Mouse (Mus musculus) heart, embryonic 10.5 days (tissue): ENCODE measurements around the gene Abca3. TPM values are rescaled to one million over a fixed set of nuclear protein-coding genes. Genes with fewer than 3 reads are reported as not detected.

Experiments
- DNase-seq: peaks from one replicate; pipeline ENCODE4 v3.0.0-alpha.2; 2017; ENCODE audit warnings: low spot score
- H3K27ac ChIP-seq: fragments of 300-500 bp; sonication (generic); 2 replicates; pipeline ENCODE4 v1.5.1; 2016; ENCODE audit warnings: mild to moderate bottlenecking
- H3K27me3 ChIP-seq: fragments of 300-500 bp; sonication (generic); 2 replicates; pipeline ENCODE4 v1.6.1; 2016; ENCODE audit warnings: mild to moderate bottlenecking; ENCODE audit not compliant: poor library complexity, insufficient read depth, severe bottlenecking
- H3K36me3 ChIP-seq: fragments of 300-500 bp; sonication (generic); 2 replicates; pipeline ENCODE4 v1.6.1; 2016; ENCODE audit warnings: mild to moderate bottlenecking, moderate library complexity
- H3K4me1 ChIP-seq: fragments of 300-500 bp; sonication (generic); 2 replicates; pipeline ENCODE4 v1.6.1; 2016; ENCODE audit warnings: mild to moderate bottlenecking
- H3K4me3 ChIP-seq: fragments of 300-500 bp; sonication (generic); 2 replicates; pipeline ENCODE4 v1.5.1; 2016; ENCODE audit warnings: mild to moderate bottlenecking, moderate library complexity
- H3K9me3 ChIP-seq: fragments of 300-500 bp; sonication (generic); 2 replicates; pipeline ENCODE4 v1.6.1; 2016; ENCODE audit warnings: mild to moderate bottlenecking, moderate library complexity
- WGBS: fragments of 180-500 bp; shearing (Covaris S2); methylation state at CpG from one replicate; pipeline ENCODE4 v1.1.7; 2016; 5-methylcytosine and 5-hydroxymethylcytosine counted together
- polyA plus RNA-seq: library from polyadenylated mRNA; unstranded; fragments of >200 nt; fragmentation: Nextera tagmentation; extraction: Ambion mirVana; gene quantifications from 2 replicates; pipeline ENCODE4 v1.2.1, GENCODE M21; 2016

Gene Abca3
- polyA plus RNA-seq, 1 experiment from 2014 or later = 7.2 TPM

GRCm38 (mm10) chr17:24426471-24427169 lies 74.9 kb downstream of the Abca3 start, which contains the start of gene Eci1:
Gene Eci1, plus strand, starts transcription at chr17:24426641.
- Histone ChIP-seq H3K27me3 (no peaks in the 10 kb centered on the region), H3K4me1 (peaks cover 31% of the 10 kb centered on the region), H3K4me3 (peak within 1 kb of the TSS; percentile 89), H3K9me3 (no peaks in the 10 kb centered on the region), H3K36me3 (peaks cover 49% of the 10 kb centered on the region), H3K27ac (peak within 1 kb of the TSS; percentile 100)
- under 1% methylated on average over 48 of the region's 48 CpGs for WGBS
- peak; percentile 98 for DNase-seq

- Histone ChIP-seq H3K4me3 (peak overlapping the region; percentile 89), H3K9me3 (no peaks in the 10 kb centered on the region), H3K36me3 (peaks cover 48% of the 10 kb centered on the region), H3K27me3 (no peaks in the 10 kb centered on the region), H3K27ac (peak overlapping the region; percentile 100), H3K4me1 (peaks cover 34% of the 10 kb centered on the region)
- 3% methylated on average over 8 of the region's 8 CpGs for WGBS
- no peak for DNase-seq
Observed at GRCm38 (mm10) chr17:24427170-24427557, 75.4 kb downstream of the Abca3 start.

- H3K36me3 ChIP-seq = peaks cover 42% of the 10 kb centered on the region
- no peak for DNase-seq
- H3K9me3 ChIP-seq = no peaks in the 10 kb centered on the region
- H3K27ac ChIP-seq = peak overlapping the region; percentile 87
- H3K27me3 ChIP-seq = no peaks in the 10 kb centered on the region
- peak overlapping the region; percentile 10; the same call in 1 of the 2 replicates for H3K4me3 ChIP-seq
- 67% methylated on average over 14 of the region's 14 CpGs for WGBS
- H3K4me1 ChIP-seq = peaks cover 34% of the 10 kb centered on the region
Observed at GRCm38 (mm10) chr17:24429201-24429983, 77.6 kb downstream of the Abca3 start.

DNA sequence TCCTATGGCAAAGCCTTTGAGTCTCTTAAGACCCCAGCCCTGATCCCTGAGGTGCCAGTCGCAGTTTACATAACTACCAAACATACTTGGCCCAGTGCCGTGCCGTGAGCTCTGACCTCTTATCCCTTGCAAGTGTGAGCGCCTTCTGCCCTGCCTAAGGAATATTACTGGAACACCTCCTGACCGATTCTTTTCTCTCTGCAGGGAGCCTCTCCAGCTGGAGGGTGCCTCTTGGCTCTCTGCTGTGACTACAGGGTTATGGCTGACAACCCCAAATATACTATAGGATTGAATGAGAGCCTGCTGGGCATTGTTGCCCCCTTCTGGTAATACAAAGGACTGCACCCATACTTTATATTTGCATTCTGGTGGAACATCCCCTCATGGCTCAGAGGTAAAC lies 85.3 kb downstream of the Abca3 start:
- H3K4me1 ChIP-seq = no peaks in the 10 kb centered on the region
- H3K4me3 ChIP-seq = no peak overlapping the region
- no peaks in the 10 kb centered on the region for H3K27me3 ChIP-seq
- H3K9me3 ChIP-seq = no peaks in the 10 kb centered on the region
- 79% methylated on average over 5 of the region's 5 CpGs for WGBS
- peaks cover 91% of the 10 kb centered on the region for H3K36me3 ChIP-seq
- no peak overlapping the region for H3K27ac ChIP-seq
- no peak for DNase-seq

DNA sequence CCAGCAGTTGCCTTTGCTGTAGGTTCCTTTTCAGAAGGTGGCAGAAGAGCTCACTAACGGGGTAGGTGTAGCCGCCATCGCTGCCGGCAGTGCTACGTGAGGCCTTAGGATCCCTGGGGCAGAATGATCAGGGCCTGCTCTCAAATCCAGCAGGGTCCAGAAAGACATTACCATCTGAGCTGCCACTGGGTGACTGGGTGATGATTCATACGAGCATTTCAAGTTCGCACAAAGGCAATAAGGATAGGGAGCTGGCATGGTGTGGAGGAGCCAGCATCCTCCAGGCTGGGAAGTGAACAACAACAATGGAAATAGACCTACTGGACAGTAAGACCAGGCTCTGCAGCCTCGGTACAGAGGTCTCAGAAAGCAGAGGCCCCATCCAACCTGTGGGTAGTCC lies 88.6 kb downstream of the Abca3 start:
- no peak for DNase-seq
- H3K27me3 ChIP-seq = no peaks in the 10 kb centered on the region
- H3K36me3 ChIP-seq = peaks cover 99% of the 10 kb centered on the region
- no peaks in the 10 kb centered on the region for H3K9me3 ChIP-seq
- H3K4me3 ChIP-seq = no peak overlapping the region
- 92% methylated on average over 8 of the region's 8 CpGs for WGBS
- H3K27ac ChIP-seq = no peak overlapping the region
- H3K4me1 ChIP-seq = no peaks in the 10 kb centered on the region

DNA sequence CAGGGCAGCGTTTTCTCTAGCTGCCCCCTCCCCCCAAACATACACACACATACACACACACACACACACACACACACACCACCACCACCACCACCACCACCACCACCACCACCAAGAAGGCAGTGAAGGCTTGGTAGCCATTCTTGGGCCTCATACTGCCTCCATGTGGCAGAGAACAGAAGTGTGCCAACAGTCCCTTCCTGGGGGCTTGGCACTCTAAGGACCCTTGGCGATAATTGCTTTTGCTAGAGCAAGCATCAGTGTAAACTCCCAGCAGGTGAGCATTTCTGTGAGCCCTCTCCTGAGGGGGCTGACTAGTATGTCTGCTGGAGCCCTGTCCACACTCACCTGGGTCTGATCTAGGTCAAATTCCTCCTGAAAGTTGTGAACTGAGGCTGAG lies 89.4 kb downstream of the Abca3 start:
- no peak overlapping the region for H3K27ac ChIP-seq
- no peaks in the 10 kb centered on the region for H3K4me1 ChIP-seq
- 47% methylated on average over 2 of the region's 2 CpGs for WGBS
- no peak for DNase-seq
- no peaks in the 10 kb centered on the region for H3K9me3 ChIP-seq
- H3K4me3 ChIP-seq = no peak overlapping the region
- no peaks in the 10 kb centered on the region for H3K27me3 ChIP-seq
- H3K36me3 ChIP-seq = peaks cover 99% of the 10 kb centered on the region

DNA sequence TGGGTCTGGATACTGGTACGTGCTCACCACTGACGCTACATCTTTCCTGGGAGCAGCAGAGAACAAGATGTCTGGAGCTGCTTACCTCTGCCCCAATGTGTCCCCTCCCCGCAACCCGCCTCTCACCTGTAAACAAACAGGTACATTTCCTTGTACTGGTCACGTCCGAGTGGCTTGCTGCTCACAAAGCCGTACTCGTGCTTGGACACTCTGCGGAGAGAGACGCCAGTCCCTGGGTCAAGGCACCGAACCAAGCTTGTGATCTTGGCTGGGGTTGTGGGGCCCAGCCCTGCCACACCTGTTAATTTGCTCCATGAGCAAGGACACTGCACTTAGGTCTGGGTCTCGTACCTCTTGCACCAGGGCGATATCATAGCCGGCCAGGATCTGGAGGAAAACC lies 90.4 kb downstream of the Abca3 start:
- Histone ChIP-seq H3K4me3 (no peak overlapping the region), H3K4me1 (no peaks in the 10 kb centered on the region), H3K27ac (no peak overlapping the region), H3K9me3 (no peaks in the 10 kb centered on the region), H3K36me3 (peaks cover 99% of the 10 kb centered on the region), H3K27me3 (no peaks in the 10 kb centered on the region)
- DNase-seq = no peak
- 90% methylated on average over 14 of the region's 14 CpGs for WGBS

DNA sequence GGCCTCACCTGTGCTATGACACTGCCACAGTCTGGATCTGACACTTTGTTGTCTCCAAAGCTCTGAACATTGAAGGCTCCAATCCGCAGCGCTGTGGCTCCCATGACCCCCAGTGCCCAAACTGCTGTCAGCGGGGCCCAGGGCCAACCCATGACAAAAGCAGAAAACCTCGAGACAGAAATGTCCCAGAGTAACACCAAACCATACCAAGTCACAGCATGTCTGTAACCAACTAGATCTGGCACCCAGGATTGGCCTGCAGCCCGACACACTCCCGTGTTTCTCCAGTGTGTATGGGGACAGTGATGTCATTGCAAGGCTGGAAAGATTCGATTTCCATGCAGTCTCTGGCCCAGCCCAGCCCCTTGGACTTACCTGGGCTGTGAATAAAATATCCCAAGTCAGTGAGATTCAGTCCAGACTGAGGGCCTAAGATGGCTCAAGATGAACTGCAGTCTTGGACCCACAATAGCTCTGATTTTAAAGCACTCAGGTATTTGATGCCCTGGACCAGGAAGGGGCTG lies 90.9 kb downstream of the Abca3 start, which contains the start of gene Dnase1l2:
TSS of gene Dnase1l2 (minus strand) at position 474 of the 524 bp plus-strand sequence.
- Histone ChIP-seq H3K4me1 (no peaks in the 10 kb centered on the region), H3K27ac (no peak within 1 kb of the TSS), H3K9me3 (no peaks in the 10 kb centered on the region), H3K36me3 (peaks cover 99% of the 10 kb centered on the region), H3K4me3 (no peak within 1 kb of the TSS), H3K27me3 (no peaks in the 10 kb centered on the region)
- DNase-seq = no peak
- WGBS = 91% methylated on average over 7 of the region's 7 CpGs

GRCm38 (mm10) chr17:24443409-24443808 lies 91.7 kb downstream of the Abca3 start:
- Histone ChIP-seq H3K27me3 (no peaks in the 10 kb centered on the region), H3K36me3 (peaks cover 99% of the 10 kb centered on the region), H3K4me3 (no peak overlapping the region), H3K9me3 (no peaks in the 10 kb centered on the region), H3K4me1 (no peaks in the 10 kb centered on the region), H3K27ac (no peak overlapping the region)
- 85% methylated on average over 4 of the region's 4 CpGs for WGBS
- DNase-seq = no peak

- Histone ChIP-seq H3K27ac (no peak overlapping the region), H3K36me3 (peaks cover 99% of the 10 kb centered on the region), H3K9me3 (no peaks in the 10 kb centered on the region), H3K27me3 (no peaks in the 10 kb centered on the region), H3K4me1 (no peaks in the 10 kb centered on the region), H3K4me3 (no peak overlapping the region)
- no peak for DNase-seq
- 93% methylated on average over 8 of the region's 8 CpGs for WGBS
Observed at GRCm38 (mm10) chr17:24446590-24446989, 94.8 kb downstream of the Abca3 start.

DNA sequence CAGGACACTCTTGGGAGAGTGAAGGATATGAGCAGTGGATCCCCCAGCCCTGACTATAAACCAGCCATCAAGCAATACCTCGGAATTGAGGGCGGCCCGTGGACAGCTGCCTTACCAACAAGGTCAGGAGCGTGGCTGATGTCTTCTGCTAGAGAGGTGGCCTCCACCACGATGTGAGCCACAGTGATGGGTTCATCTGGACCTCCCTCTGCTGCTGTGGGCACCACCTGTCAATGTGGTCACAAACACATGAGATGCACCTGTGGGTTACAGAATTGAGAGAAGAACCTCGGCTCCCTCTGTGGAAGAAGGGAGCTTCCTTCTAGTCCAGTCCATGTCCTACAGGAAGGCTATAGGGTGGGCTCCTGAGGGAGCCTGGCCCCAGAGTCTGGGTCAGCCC lies 97.8 kb downstream of the Abca3 start:
- no peaks in the 10 kb centered on the region for H3K27me3 ChIP-seq
- WGBS = 89% methylated on average over 6 of the region's 6 CpGs
- H3K36me3 ChIP-seq = peaks cover 73% of the 10 kb centered on the region
- H3K27ac ChIP-seq = no peak overlapping the region
- no peak overlapping the region for H3K4me3 ChIP-seq
- no peaks in the 10 kb centered on the region for H3K9me3 ChIP-seq
- peak; percentile 68 for DNase-seq
- H3K4me1 ChIP-seq = peaks cover 13% of the 10 kb centered on the region

GRCm38 (mm10) chr17:24451220-24451619 lies 99.5 kb downstream of the Abca3 start:
- Histone ChIP-seq H3K4me1 (peaks cover 13% of the 10 kb centered on the region), H3K27me3 (no peaks in the 10 kb centered on the region), H3K4me3 (no peak overlapping the region), H3K9me3 (no peaks in the 10 kb centered on the region), H3K36me3 (peaks cover 56% of the 10 kb centered on the region), H3K27ac (no peak overlapping the region)
- WGBS = 94% methylated on average over 6 of the region's 6 CpGs
- peak; percentile 69 for DNase-seq

- peaks cover 13% of the 10 kb centered on the region for H3K4me1 ChIP-seq
- DNase-seq = no peak
- H3K9me3 ChIP-seq = no peaks in the 10 kb centered on the region
- H3K27ac ChIP-seq = no peak overlapping the region
- peak overlapping the region; percentile 81; the same call in 1 of the 2 replicates for H3K4me3 ChIP-seq
- H3K27me3 ChIP-seq = no peaks in the 10 kb centered on the region
- H3K36me3 ChIP-seq = peaks cover 35% of the 10 kb centered on the region
- WGBS = 79% methylated on average over 2 of the region's 2 CpGs
Observed at GRCm38 (mm10) chr17:24453372-24453771, 101.6 kb downstream of the Abca3 start.
